Mouse (Mus musculus): ENCODE data around the gene Plin5. TPM values are rescaled to one million over a fixed set of nuclear protein-coding genes. Genes with fewer than 3 reads are reported as not detected.

The Plin5 gene
- polyA plus RNA-seq, 1 experiment = 0.06 TPM

DNA sequence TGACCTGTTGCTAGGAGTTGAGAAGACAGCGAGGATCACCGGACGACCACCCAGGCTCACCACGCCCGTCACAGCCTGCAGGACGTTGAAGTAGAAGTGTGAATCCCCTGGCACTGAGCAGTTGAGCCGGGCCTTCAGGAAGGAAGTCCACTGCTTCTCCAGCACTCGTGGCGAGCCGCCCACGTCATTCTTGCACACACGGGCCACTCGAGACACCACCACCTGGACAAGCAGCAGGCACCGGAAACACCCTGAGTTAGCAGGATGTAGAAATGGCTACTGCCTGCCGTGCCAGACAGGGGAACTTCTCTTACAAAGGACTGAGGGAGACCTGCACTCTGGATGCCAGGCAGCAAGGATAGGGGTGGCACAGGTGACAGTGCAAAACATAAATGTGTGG lies 10.8 kb upstream of the Plin5 start:
- TF ChIP-seq POLR2AphosphoS2 (IDR thresholded peaks at IDR 0.05; ENCODE audit: insufficient read length, low read depth) = no peak
- H3K4me2 ChIP-seq (ENCODE audit: low read depth) = no peak overlapping the region
- H3K79me2 ChIP-seq (ENCODE audit: control insufficient read depth, insufficient read depth) = no peaks in the 10 kb centered on the region
- peaks cover 26% of the 10 kb centered on the region for H3K27me3 ChIP-seq (ENCODE audit: control insufficient read depth, insufficient read depth, insufficient read length)
- no peak overlapping the region for H3K4me3 ChIP-seq
- no peaks in the 10 kb centered on the region for H3K36me3 ChIP-seq (ENCODE audit: control insufficient read depth, insufficient read depth)
- H3ac ChIP-seq (ENCODE audit: control insufficient read depth, insufficient read length) = no peak overlapping the region

DNA sequence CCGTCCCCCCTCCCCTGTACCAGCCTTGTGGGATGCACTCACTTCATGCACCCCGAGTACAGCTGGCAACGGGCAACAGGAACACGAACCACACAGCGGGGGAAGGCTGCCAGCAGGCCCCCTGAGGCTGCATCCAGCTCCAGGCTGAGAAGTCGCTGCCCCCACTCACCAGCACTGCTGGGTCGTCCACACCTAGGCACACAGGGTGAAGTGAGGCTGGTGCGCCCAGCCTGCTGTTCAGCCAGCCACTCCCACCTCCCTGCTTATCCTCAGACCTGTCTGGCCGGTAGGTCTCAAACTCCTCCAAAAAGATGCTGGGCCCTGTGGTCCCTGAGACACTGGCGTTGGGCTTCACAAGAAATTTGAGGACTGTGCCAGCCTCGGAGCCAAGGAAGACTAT lies 8.8 kb upstream of the Plin5 start:
- TF ChIP-seq MAX (IDR thresholded peaks at IDR 0.05; ENCODE audit: low read depth) (no peak), SRF (IDR thresholded peaks at IDR 0.05; ENCODE audit: control insufficient read depth, insufficient read length, low read depth) (no peak), REST (IDR thresholded peaks at IDR 0.05; ENCODE audit: insufficient read depth, insufficient read length) (no peak), USF1 (IDR thresholded peaks at IDR 0.05; ENCODE audit: low read depth) (no peak), MYOG (IDR thresholded peaks at IDR 0.05; ENCODE audit: control insufficient read depth in 1 of 3, insufficient read depth in 1 of 3, insufficient read length in 2 of 3, low read depth in 2 of 3) (no peak), E2F4 (IDR thresholded peaks at IDR 0.05; ENCODE audit: insufficient read depth) (no peak), MYOD1 (IDR thresholded peaks at IDR 0.05; ENCODE audit: control insufficient read depth in 1 of 3, insufficient read length in 2 of 3, low read depth in 2 of 3) (no peak), TCF3 (IDR thresholded peaks at IDR 0.05; ENCODE audit: insufficient read length, low read depth) (no peak), TCF12 (IDR thresholded peaks at IDR 0.05; ENCODE audit: insufficient read depth, poor library complexity, severe bottlenecking) (no peak), POLR2A (IDR thresholded peaks at IDR 0.05; ENCODE audit: insufficient read length, low read depth) (no peak), CEBPB (IDR thresholded peaks at IDR 0.05; ENCODE audit: insufficient read depth, poor library complexity, severe bottlenecking) (no peak), POLR2AphosphoS2 (IDR thresholded peaks at IDR 0.05; ENCODE audit: insufficient read length, low read depth) (no peak)
- H3K27me3 ChIP-seq (ENCODE audit: control insufficient read depth, insufficient read depth, insufficient read length) = peaks cover 32% of the 10 kb centered on the region
- H3K36me3 ChIP-seq (ENCODE audit: control insufficient read depth, insufficient read depth) = no peaks in the 10 kb centered on the region
- no peaks in the 10 kb centered on the region for H3K79me2 ChIP-seq (ENCODE audit: control insufficient read depth, insufficient read depth)
- H3K4me3 ChIP-seq = no peak overlapping the region
- H3K4me2 ChIP-seq (ENCODE audit: low read depth) = no peak overlapping the region
- H3ac ChIP-seq (ENCODE audit: control insufficient read depth, insufficient read length) = no peak overlapping the region

DNA sequence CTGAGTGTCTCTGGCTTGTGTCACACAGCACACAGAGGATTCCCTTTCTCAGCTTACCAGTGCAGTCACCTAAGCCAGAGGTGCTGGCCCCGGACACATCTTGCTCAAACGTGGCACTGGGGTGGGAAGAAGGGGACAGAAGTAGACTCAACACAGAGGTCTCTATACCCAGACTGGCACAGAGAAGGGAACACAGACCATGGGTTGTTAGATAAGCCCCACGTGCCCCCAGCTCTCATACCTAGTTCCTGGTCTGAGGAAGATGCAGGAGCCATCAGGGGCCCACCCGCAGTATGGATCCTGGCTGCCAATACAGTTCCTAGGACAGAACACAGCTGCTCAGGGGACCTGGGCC lies 7.9 kb upstream of the Plin5 start:
- no peaks in the 10 kb centered on the region for H3K36me3 ChIP-seq (ENCODE audit: control insufficient read depth, insufficient read depth)
- no peaks in the 10 kb centered on the region for H3K79me2 ChIP-seq (ENCODE audit: control insufficient read depth, insufficient read depth)
- no peak overlapping the region for H3K4me2 ChIP-seq (ENCODE audit: low read depth)
- no peak overlapping the region for H3K4me3 ChIP-seq
- peaks cover 39% of the 10 kb centered on the region for H3K27me3 ChIP-seq (ENCODE audit: control insufficient read depth, insufficient read depth, insufficient read length)
- TF ChIP-seq E2F4 (IDR thresholded peaks at IDR 0.05; ENCODE audit: insufficient read depth) (no peak), SRF (IDR thresholded peaks at IDR 0.05; ENCODE audit: control insufficient read depth, insufficient read length, low read depth) (no peak), MAX (IDR thresholded peaks at IDR 0.05; ENCODE audit: low read depth) (no peak), POLR2A (IDR thresholded peaks at IDR 0.05; ENCODE audit: insufficient read length, low read depth) (no peak), REST (IDR thresholded peaks at IDR 0.05; ENCODE audit: insufficient read depth, insufficient read length) (no peak), MYOG (IDR thresholded peaks at IDR 0.05; ENCODE audit: control insufficient read depth in 1 of 3, insufficient read depth in 1 of 3, insufficient read length in 2 of 3, low read depth in 2 of 3) (no peak), TCF3 (IDR thresholded peaks at IDR 0.05; ENCODE audit: insufficient read length, low read depth) (no peak), CEBPB (IDR thresholded peaks at IDR 0.05; ENCODE audit: insufficient read depth, poor library complexity, severe bottlenecking) (no peak), USF1 (IDR thresholded peaks at IDR 0.05; ENCODE audit: low read depth) (no peak), TCF12 (IDR thresholded peaks at IDR 0.05; ENCODE audit: insufficient read depth, poor library complexity, severe bottlenecking) (no peak), POLR2AphosphoS2 (IDR thresholded peaks at IDR 0.05; ENCODE audit: insufficient read length, low read depth) (no peak), MYOD1 (IDR thresholded peaks at IDR 0.05; ENCODE audit: control insufficient read depth in 1 of 3, insufficient read length in 2 of 3, low read depth in 2 of 3) (no peak)
- H3ac ChIP-seq (ENCODE audit: control insufficient read depth, insufficient read length) = no peak overlapping the region

DNA sequence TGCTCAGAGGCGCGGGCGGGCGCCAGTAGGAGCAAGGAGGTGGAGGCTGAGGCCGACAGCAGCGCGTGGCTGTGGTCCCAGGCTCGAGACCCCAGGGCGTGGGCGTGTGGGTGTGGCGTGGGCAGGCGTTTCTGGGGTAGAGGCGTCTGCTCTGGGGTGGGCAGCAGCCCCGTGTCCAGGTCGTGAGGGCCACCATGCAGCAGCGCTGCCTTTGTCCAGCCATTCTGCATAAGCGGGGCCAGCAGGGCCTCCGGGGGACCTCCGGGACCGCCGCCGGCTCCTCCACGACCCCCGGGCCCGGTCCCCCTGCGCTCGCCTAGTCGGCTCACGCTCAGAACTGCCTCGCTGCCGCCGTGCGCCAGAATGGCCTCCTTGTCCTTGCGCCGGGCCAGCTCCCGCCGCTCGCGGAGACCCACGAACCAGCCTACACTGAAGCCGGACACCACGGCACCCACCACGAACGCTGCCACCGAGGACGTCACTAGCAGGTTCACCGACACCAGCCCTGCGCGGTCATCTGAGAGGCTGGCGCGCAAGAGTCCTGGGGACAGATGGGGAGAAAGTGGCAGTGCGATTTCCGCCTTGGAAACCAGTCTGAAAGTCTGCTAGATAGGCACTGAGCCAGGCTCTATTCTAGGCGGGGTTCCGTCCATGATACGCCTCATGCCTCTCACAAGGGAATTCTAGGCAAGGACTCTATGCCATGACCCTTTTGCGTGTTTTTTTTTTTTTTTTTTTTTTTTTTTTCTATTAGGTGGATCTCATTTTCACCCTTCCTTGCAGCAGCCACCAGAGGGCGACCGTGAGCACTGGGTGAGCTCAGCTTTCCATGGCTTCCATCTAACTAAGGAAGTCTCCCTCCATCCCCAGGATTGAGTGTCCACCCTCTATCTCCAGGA lies 7.2 kb upstream of the Plin5 start:
- Histone ChIP-seq H3ac (ENCODE audit: control insufficient read depth, insufficient read length) (no peak overlapping the region), H3K4me2 (ENCODE audit: low read depth) (no peak overlapping the region), H3K36me3 (ENCODE audit: control insufficient read depth, insufficient read depth) (no peaks in the 10 kb centered on the region), H3K27me3 (ENCODE audit: control insufficient read depth, insufficient read depth, insufficient read length) (peaks cover 45% of the 10 kb centered on the region), H3K79me2 (ENCODE audit: control insufficient read depth, insufficient read depth) (no peaks in the 10 kb centered on the region), H3K4me3 (no peak overlapping the region)
- TF ChIP-seq MYOD1 (IDR thresholded peaks at IDR 0.05; ENCODE audit: control insufficient read depth in 1 of 3, insufficient read length in 2 of 3, low read depth in 2 of 3) (no peak), USF1 (IDR thresholded peaks at IDR 0.05; ENCODE audit: low read depth) (no peak), POLR2A (IDR thresholded peaks at IDR 0.05; ENCODE audit: insufficient read length, low read depth) (no peak), MYOG (IDR thresholded peaks at IDR 0.05; ENCODE audit: control insufficient read depth in 1 of 3, insufficient read depth in 1 of 3, insufficient read length in 2 of 3, low read depth in 2 of 3) (no peak), REST (IDR thresholded peaks at IDR 0.05; ENCODE audit: insufficient read depth, insufficient read length) (no peak), MAX (IDR thresholded peaks at IDR 0.05; ENCODE audit: low read depth) (no peak), TCF3 (IDR thresholded peaks at IDR 0.05; ENCODE audit: insufficient read length, low read depth) (no peak), TCF12 (IDR thresholded peaks at IDR 0.05; ENCODE audit: insufficient read depth, poor library complexity, severe bottlenecking) (no peak), POLR2AphosphoS2 (IDR thresholded peaks at IDR 0.05; ENCODE audit: insufficient read length, low read depth) (no peak), E2F4 (IDR thresholded peaks at IDR 0.05; ENCODE audit: insufficient read depth) (no peak), SRF (IDR thresholded peaks at IDR 0.05; ENCODE audit: control insufficient read depth, insufficient read length, low read depth) (no peak), CEBPB (IDR thresholded peaks at IDR 0.05; ENCODE audit: insufficient read depth, poor library complexity, severe bottlenecking) (no peak)
